Mouse (Mus musculus) heart, adult 2 months (tissue): ENCODE measurements around the gene Zcchc17.

Source experiments
- CTCF ChIP-seq: fragments of 200-600 bp; IDR thresholded peaks from 2 replicates; pipeline ENCODE4 v1.8.1; 2022; ENCODE audit warnings: antibody characterized with exemption, mild to moderate bottlenecking, moderate library complexity
- POLR2A ChIP-seq: fragments of 200-500 bp; IDR thresholded peaks from 2 replicates; pipeline ENCODE4 v1.6.1; 2011; ENCODE audit warnings: mild to moderate bottlenecking, low read depth, low read length, control low read depth; ENCODE audit not compliant: insufficient read depth

DNA sequence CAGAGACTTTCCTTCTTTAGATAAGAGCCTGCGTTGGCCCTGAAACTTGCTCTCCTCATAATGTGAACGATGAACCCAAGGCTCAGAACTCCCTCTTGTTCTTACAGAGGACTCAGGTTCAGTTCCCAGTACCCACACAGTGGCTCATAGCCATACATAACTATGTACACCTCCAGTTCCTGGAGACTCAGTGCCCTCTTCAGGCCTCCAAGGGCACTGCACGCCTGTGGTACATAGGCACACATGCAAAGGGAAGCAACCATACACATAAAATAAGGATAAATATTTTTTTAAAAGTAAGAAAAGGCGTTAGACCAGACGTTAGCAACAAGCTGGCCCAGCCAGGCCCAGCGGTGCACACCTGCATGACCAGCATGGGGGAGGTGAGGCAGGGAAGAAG is 10.1 kb downstream of the Zcchc17 start:
- TF ChIP-seq CTCF (peak; percentile 47), POLR2A (no peak)
